Mouse (Mus musculus): ENCODE measurements around the gene Adarb2. TPM values are rescaled to one million over a fixed set of nuclear protein-coding genes. Genes with fewer than 3 reads are reported as not detected.
A peak's percentile ranks its signal among the peaks of the same experiment; 100 is the strongest.

The Adarb2 gene
- total RNA-seq (2021) = 0.41 TPM in 1 of 2 replicates, not detected in the other
- long read RNA-seq, experiment 1 = 0 reads
- long read RNA-seq, experiment 2 = 0 reads

GRCm38 (mm10) chr13:8202681-8203476, at the start of gene Adarb2:
Adarb2 (plus strand) TSS chr13:8202866.
- peak; percentile 11 for DNase-seq

GRCm38 (mm10) chr13:8173800-8174199, 28.9 kb upstream of the Adarb2 start:
- DNase-seq = no peak

DNA sequence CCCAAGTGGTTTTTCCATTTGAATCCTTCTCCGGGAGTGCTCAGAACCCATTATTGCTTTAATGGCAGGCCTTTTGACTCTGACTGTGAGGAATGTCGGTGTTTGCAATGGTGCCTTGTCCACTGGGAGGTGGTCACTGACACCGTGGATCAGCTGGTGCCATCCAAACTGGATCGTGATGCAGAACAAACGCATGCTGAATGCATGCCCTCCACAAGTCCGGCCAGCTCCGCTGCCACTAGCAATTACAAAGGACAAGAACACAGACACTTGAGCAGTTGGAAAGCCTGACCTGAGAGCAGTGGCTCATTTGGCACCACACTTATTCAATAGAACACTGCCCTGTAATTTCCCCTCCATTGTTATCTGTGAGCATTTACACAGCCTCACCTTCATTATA, 10.7 kb upstream of the Adarb2 start:
- DNase-seq = no peak

DNA sequence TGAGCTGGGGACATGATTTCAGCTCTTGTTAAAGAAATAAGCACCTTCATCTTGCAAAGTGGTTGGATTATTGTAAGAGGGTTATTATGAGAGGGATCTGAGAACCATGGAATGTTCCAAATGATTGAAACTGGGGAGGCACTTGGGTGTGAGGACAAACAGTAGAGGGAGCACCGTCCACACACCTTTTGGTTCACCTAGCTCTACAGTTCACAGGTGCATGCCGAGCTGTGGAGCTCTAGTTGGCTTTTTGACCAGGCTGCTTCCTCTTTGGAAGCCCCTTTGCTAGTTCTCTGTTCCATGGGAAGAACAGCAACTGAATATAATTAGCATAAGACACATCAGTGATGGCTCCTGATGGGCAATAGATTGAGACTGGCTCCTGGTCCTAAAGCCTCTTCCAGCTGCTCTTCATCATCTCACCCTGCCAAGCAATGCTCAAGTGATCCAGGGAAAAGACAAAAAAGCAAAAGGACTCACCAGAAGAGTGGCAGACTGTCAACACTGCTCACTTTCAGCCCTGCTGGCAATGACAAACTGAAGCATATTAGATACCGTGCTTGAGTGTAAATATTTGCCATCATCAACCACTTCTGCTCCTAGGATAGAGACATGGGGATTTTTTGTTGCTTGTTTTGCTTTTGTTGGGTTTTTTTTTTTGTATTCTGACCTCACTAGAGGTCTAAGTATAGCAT, 3.3 kb upstream of the Adarb2 start:
- no peak for DNase-seq

GRCm38 (mm10) chr13:8203477-8203813, 779 bp downstream of the Adarb2 start:
- DNase-seq = no peak

DNA sequence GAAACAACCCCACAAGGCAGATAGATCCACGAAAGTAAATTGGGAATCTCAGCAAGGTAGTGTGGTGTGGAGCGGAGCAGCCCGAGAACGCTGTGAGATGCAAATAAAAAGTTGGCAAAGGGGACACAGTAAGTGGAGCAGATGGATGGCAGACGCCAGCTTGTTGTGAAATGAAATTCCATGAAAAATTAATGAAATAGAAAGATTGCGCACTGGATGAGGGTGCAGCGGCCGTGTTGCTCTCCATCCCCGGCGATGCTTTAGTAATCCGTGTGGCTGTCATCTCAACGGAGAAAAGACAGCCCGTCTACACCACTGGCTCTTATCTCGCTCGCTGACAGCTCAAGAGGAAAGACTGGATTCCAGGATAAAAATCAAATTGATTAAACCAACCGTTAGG, 4.7 kb downstream of the Adarb2 start:
- no peak for DNase-seq

GRCm38 (mm10) chr13:8210776-8211175, 8.1 kb downstream of the Adarb2 start:
- DNase-seq = no peak

- DNase-seq = no peak
Observed at GRCm38 (mm10) chr13:8238871-8239270, 36.2 kb downstream of the Adarb2 start.

DNA sequence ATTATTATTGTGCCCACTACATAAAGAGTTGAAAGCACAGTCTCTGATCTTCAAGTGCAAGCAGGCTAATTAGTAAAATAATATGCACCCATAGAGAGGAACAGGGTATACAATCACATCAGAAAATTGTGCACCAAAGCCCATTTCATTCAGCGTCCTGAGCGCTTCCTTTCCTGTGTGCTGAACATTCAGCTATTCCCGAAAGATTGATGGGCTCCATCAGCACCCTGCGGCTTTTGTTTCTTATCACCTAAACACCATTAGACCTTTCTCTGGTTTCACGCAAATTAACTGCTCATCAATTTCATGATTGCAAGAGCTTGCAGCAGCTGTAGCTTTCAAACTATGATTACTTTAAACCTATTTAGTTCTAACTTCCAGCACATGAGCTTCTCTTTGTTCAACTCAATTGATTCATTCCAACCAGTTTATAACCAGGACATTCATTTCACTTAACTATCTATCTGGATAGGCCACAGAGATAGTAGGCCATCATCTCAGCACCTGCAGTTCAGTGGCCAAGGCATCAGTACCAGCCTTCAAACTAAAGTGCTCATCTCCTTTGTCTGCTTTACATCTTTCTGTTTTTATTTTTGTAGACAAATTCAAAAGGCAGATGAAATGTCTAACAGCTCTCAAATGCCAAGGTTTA, 45.5 kb downstream of the Adarb2 start:
- no peak for DNase-seq

DNA sequence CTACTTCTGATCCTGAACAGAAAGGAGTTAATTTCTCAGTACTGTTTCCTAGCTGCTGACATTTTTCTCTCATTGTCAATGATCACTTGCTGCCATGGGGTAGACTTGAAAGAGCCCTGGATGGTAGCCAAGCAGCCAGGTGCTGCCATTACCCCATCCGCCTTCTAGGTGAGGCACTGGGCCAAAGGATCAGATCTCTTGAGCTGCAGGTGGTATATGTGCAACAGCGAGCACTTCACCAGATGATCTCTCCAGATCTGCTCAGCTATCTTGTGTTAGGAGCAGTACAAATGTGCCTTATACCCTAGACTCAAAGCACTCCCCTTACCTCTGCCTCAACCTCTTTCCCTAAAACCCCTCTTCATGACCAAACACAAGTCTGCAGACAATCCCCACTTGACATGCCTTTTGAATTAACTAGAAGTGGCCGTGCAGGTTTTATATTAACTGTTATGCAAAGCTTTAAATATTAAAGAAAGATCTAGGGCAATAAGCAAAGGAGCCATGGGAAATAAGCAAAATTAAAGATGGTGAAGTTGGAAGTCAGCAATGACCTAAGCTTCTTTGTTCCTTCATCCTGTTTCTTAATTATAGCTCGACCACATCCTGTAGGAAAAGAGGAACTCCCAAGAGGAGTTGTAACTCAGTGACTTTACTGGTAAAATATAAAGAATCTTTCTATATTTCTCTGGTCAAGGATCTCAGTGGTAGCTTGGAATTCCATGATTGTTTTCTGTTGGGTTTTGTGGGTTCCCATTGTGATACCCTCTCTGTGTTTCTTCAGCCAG, 69.7 kb downstream of the Adarb2 start:
- DNase-seq = no peak

- no peak for DNase-seq
Observed at GRCm38 (mm10) chr13:8283116-8283515, 80.5 kb downstream of the Adarb2 start.

DNA sequence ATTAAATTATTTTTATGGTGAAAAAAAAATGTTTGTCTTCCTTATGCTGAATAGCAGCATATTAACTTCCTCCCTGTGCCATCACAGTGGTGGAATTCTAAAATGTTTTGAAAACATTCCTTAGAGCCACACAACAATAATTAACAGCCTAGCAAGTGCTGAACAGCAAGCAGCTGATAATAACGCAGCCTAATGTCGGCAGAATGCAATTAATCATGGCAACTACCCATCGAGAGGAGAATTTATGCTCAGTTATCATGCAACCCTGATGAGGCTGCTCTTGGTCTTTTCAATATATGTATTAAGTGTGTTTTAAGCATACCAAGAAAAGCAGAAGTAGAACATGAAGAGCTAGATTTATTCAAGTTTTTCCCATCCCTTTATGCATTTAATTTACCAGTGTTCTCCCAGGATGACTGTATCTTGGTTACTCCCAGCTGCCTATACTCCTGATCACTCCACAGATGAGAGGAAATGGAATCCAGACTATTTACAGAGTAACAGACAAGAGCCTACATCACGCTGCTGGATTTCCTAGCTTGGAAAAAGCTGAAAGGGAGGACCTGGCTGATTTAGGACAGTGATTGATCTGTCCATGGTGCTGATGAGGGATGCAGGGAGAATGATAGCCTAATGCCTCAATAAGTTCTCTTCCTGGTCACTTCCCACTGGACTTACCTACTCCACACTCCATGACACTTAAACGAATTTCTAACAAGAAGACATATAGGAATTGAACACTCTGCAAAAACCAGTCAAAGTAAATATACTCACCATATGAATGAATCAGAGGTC, 113.9 kb downstream of the Adarb2 start:
- DNase-seq = peak; percentile 20

DNA sequence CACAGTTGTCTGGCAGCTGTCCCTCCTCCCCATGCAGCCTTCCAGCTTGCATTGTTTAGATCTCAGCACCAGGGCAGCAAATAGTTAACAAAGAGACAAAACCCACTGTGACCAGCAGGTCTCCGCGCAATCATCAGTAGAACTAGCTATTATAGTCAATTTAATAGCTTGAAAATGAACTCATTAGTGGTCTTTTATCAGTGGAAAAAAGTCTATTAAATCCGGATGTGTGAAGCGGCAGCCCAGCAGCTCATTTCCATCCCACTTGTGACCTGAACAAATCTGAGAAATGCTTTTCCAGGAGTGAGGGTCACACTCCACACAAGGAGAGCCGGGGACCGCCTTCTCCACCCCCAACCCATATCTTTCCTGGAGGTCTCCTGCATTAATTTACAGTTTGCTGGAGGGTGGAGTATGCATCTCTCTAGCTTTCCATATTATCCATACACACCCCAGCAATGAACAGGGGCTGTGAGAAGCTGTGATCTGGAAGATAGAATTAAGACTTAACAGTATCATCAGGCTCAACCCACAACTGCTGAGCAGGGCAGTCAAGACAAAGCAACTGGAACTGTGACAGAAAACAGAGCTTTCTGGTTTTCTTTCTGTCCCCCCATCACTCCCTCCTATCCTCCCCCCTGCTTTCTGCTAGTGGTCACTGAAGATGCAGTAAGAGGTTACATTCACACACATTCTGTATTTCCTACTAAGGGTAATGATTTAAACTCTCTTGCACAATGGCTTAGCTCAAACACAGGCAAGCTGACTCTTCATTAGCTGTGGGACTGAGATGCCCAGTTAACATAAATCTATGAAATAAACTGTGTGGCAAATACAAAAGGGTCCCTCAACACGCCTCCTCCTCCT, 131.2 kb downstream of the Adarb2 start:
- DNase-seq = no peak

- DNase-seq = no peak
Observed at GRCm38 (mm10) chr13:8334580-8334979, 131.9 kb downstream of the Adarb2 start.

DNA sequence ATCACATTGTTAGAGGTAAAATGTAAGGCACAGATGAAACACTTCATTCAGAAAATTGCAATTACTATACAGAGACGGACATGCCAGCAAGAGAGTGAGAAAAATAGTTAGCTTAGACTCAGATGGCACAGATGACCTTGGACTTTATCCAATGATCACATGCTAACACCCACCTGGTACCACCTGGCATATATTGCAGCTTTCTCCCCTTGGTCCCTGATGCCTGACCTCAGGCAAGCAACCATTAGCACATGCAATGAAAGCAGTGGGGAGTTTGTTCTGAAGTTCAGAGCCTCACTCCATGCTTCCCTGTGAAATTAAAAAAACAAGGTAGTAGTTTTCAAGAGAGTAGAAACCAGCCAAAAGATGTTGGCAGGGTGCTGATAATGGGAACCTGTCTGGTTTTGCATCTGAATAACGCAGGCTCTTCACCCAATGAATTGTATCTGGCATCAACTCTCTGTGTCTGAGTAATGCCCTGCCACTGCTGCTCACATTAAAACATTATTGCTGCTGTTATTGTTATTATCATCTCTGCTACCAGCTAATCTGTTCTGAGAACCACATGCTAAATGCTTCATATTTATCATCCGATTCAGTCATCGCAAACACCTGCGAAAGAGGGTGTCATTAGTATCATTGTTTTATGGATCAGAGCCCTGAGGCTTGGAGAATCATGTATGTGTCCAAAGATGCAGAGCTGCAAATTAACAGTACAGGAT, 138.6 kb downstream of the Adarb2 start:
- no peak for DNase-seq

- no peak for DNase-seq
Observed at GRCm38 (mm10) chr13:8347147-8347546, 144.5 kb downstream of the Adarb2 start.

- no peak for DNase-seq
Observed at GRCm38 (mm10) chr13:8352341-8352740, 149.7 kb downstream of the Adarb2 start.

DNA sequence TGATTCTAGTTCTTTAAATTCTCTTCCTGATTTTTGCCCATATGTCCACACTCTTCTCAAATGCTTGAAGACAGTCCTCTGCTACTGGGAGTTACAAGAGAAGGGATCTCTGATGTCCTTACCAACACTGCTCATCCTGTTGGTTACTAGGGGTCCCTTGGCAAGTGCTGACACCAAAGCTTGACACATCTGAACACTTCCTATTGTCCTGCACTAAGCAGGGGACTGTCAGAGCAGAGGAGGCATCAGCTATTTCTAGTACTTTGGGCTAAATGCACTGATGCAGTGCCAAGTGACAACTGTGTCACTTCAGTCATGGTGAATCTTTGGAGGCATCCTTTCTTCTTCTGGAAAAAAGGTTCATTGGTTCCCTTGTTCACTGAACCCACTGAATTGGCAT, 150.3 kb downstream of the Adarb2 start:
- DNase-seq = no peak

GRCm38 (mm10) chr13:8365523-8365922, 162.9 kb downstream of the Adarb2 start:
- no peak for DNase-seq

GRCm38 (mm10) chr13:8366087-8366486, 163.4 kb downstream of the Adarb2 start:
- DNase-seq = no peak
